Mouse (Mus musculus) heart, embryonic 14.5 days (tissue): ENCODE measurements around the gene Ptgir. TPM values are rescaled to one million over a fixed set of nuclear protein-coding genes. Genes with fewer than 3 reads are reported as not detected.

Source experiments
- ATAC-seq: fragments of 200-750 bp; cut with Nextera tagmentation; 2 replicates; pipeline ENCODE4 v1.8.0; 2017; ENCODE audit warnings: low read depth, moderate TSS enrichment; ENCODE audit not compliant: insufficient number of reproducible peaks, insufficient read depth, low FRiP score
- H3K27ac ChIP-seq, 2 experiments: fragments of 200-500 bp in 1 of 2; fragments of 300-500 bp in 1 of 2; sonication (generic) in 1 of 2; replicated peaks in 1 of 2; 2 replicates each; pipeline ENCODE4 v1.5.1; 2012 to 2014; ENCODE audit warnings: low read depth in 2 of 2, low read length in 2 of 2, control low read depth in 1 of 2, mild to moderate bottlenecking in 1 of 2, mixed read lengths in 1 of 2; ENCODE audit not compliant: control insufficient read depth in 1 of 2, insufficient read depth in 1 of 2
- H3K27me3 ChIP-seq: fragments of 300-500 bp; sonication (generic); 2 replicates; pipeline ENCODE4 v1.6.1; 2014; ENCODE audit warnings: mild to moderate bottlenecking, low read length, control low read depth; ENCODE audit not compliant: control insufficient read depth, insufficient read depth
- H3K36me3 ChIP-seq: fragments of 300-500 bp; sonication (generic); 2 replicates; pipeline ENCODE4 v1.6.1; 2014; ENCODE audit warnings: mild to moderate bottlenecking, control low read depth, low read length, mixed read lengths; ENCODE audit not compliant: control insufficient read depth, insufficient read depth
- H3K4me1 ChIP-seq, 2 experiments: fragments of 200-500 bp in 1 of 2; fragments of 300-500 bp in 1 of 2; sonication (generic) in 1 of 2; 2 replicates each; pipeline ENCODE4 v1.6.1; 2012 to 2014; ENCODE audit warnings: low read length in 2 of 2, control low read depth in 1 of 2, mixed read lengths in 1 of 2; ENCODE audit not compliant: control insufficient read depth in 2 of 2, insufficient read depth in 2 of 2
- H3K4me2 ChIP-seq: fragments of 300-500 bp; sonication (generic); 2 replicates; pipeline ENCODE4 v1.6.1; 2014; ENCODE audit warnings: mild to moderate bottlenecking, low read length
- H3K4me3 ChIP-seq, 2 experiments: fragments of 200-500 bp in 1 of 2; fragments of 300-500 bp in 1 of 2; sonication (generic) in 1 of 2; 2 replicates each; pipeline ENCODE4 v1.5.1; 2012 to 2014; ENCODE audit warnings: low read length in 2 of 2, mild to moderate bottlenecking in 2 of 2, control low read depth in 1 of 2, low read depth in 1 of 2, moderate library complexity in 1 of 2; ENCODE audit not compliant: control insufficient read depth in 1 of 2, insufficient read depth in 1 of 2
- H3K9ac ChIP-seq: fragments of 300-500 bp; sonication (generic); 2 replicates; pipeline ENCODE4 v1.6.1; 2014; ENCODE audit warnings: mild to moderate bottlenecking, low read length
- H3K9me3 ChIP-seq: fragments of 300-500 bp; sonication (generic); 2 replicates; pipeline ENCODE4 v1.6.1; 2016; ENCODE audit warnings: low read length, control low read depth; ENCODE audit not compliant: control insufficient read depth
- WGBS: fragments of 180-500 bp; shearing (Covaris S2); extraction: QIAGEN DNeasy Blood & Tissue Kit; methylation state at CpG from one replicate; pipeline ENCODE4 v1.1.7; 2014; 5-methylcytosine and 5-hydroxymethylcytosine counted together
- polyA plus RNA-seq: library from polyadenylated mRNA; unstranded; fragments of >200 nt; fragmentation: Nextera tagmentation; extraction: Ambion mirVana; gene quantifications from 2 replicates; pipeline ENCODE4 v1.2.1, GENCODE M21; 2014

Ptgir gene
- polyA plus RNA-seq, 1 experiment from 2014 or later = 0.38 TPM

DNA sequence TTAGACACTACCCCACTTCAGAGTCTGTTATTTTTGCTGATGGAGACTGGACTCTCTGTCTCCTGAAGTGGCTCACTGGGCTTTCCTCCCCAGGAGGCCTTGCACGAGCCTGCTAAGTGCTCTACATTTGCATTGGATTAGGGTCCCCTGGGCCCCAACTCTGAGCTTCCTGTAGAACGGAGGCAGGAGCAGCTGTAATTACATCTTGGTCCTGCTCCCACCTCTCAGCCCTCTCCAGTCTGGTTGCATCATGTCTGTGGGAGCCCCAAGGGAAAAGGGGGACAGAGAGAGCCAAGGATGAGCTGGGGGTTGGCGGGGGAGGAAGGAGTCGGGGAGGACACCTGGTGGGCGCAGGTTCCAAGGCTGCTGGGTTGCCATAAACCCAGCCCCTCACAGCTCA lies 5.8 kb upstream of the Ptgir start:
- H3K9me3 ChIP-seq = no peaks in the 10 kb centered on the region
- no peaks in the 10 kb centered on the region for H3K36me3 ChIP-seq
- H3K27ac ChIP-seq = no peak overlapping the region
- ATAC-seq = no peak
- H3K4me2 ChIP-seq = no peak overlapping the region
- no peak overlapping the region for H3K4me3 ChIP-seq
- H3K9ac ChIP-seq = no peak overlapping the region
- WGBS = 36% methylated on average over 5 of the region's 5 CpGs
- H3K4me1 ChIP-seq = peaks cover 1 to 13% of the 10 kb centered on the region in 2 experiments; a peak in 3 of 4 replicates
- H3K27me3 ChIP-seq = peaks cover 39% of the 10 kb centered on the region

DNA sequence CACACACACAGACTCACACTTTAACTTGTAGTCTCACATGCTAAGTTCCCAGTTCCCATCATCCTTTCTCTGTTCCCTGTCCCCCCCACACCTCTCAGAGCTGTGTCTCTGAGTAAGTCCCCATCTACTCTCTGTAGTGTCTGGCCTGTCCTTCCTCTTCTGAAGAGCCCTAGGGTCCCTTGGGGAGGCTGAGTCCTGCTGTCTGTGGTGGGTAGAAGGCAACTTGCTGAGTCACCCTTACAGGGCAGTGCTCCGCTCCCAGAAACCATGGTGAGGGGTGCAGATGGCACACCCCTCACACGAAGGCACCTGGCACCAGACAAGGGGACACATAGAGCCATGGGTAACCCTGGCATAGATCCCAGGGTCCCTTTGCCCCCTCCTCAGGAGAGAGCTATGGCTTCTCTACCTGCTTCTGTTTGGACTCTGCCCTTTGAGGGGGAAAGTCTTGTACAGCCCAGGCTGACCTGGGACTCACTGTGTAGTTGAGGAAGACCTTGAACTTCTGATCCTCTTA lies 2.8 kb upstream of the Ptgir start:
- 70% methylated on average over 2 of the region's 2 CpGs for WGBS
- Histone ChIP-seq H3K27me3 (peaks cover 41% of the 10 kb centered on the region), H3K4me1 (peaks cover 20 to 36% of the 10 kb centered on the region in 2 experiments), H3K27ac (no peak overlapping the region), H3K9me3 (no peaks in the 10 kb centered on the region), H3K9ac (no peak overlapping the region), H3K4me3 (no peak overlapping the region), H3K4me2 (no peak overlapping the region), H3K36me3 (no peaks in the 10 kb centered on the region)
- no peak for ATAC-seq

DNA sequence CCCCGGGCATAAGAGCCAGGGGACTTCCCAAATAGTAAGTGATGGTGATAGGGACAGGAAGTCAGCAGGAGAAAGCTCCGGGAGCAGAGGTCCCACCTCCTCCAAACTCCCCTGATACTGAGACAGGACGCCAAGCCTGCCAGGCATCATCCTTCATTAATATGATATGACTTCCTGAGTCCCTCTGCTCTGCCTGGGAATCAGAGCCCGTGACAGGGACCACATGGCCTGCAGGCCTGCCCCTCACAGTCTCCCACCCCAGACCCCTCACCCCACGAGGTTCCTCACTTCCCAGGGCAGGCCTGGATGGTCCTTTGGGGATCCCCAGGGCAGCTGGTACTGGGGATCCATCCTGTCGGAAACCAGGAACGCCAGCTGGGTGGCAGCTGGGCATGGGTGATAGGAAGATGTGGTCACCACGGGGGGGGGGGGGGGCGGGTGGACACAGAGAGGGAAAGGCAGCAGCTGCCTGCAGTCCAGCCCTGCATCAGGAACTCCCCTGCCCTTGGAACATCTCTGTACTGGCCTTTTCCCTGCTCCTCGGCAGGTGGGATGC lies 2.1 kb upstream of the Ptgir start:
- H3K4me1 ChIP-seq = peaks cover 26 to 43% of the 10 kb centered on the region in 2 experiments
- H3K27me3 ChIP-seq = peaks cover 46% of the 10 kb centered on the region
- no peak overlapping the region for H3K4me3 ChIP-seq
- no peak for ATAC-seq
- H3K9me3 ChIP-seq = no peaks in the 10 kb centered on the region
- no peak overlapping the region for H3K4me2 ChIP-seq
- H3K36me3 ChIP-seq = no peaks in the 10 kb centered on the region
- WGBS = 40% methylated on average over 8 of the region's 10 CpGs
- no peak overlapping the region for H3K27ac ChIP-seq
- no peak overlapping the region for H3K9ac ChIP-seq

DNA sequence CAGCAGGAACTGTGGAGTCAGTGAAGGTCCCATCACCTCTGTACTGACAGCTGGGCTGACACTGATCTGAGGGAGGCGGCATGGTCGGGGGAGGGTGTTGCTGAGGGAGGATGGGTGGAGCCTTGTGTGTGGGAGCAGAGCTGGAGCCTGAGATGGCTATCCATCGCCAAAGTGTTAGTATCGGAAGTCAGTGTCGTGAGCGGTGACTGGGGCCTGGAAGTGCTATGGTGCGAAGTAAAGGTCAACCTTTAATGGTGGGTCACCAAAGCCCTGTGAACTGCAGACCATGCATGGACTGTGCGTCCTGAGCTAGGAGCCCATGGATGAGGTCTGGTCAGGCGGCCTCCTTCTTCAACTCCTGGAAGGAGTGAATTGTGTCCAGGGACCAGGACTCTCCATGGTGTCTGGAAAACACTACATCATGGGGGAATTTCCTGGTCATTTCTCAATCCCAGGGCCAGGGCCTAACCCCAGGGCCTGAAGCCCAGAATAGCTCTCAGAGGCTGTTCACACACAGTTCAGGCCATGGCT lies 734 bp upstream of the Ptgir start:
- peaks cover 41% of the 10 kb centered on the region for H3K27me3 ChIP-seq
- WGBS = 52% methylated on average over 9 of the region's 9 CpGs
- ATAC-seq = no peak; the same call in 1 of the 2 replicates
- H3K27ac ChIP-seq = no peak overlapping the region
- no peaks in the 10 kb centered on the region for H3K9me3 ChIP-seq
- no peaks in the 10 kb centered on the region for H3K36me3 ChIP-seq
- H3K4me3 ChIP-seq = no peak overlapping the region
- no peak overlapping the region for H3K9ac ChIP-seq
- no peak overlapping the region for H3K4me2 ChIP-seq
- peaks cover 30 to 52% of the 10 kb centered on the region in 2 experiments for H3K4me1 ChIP-seq

DNA sequence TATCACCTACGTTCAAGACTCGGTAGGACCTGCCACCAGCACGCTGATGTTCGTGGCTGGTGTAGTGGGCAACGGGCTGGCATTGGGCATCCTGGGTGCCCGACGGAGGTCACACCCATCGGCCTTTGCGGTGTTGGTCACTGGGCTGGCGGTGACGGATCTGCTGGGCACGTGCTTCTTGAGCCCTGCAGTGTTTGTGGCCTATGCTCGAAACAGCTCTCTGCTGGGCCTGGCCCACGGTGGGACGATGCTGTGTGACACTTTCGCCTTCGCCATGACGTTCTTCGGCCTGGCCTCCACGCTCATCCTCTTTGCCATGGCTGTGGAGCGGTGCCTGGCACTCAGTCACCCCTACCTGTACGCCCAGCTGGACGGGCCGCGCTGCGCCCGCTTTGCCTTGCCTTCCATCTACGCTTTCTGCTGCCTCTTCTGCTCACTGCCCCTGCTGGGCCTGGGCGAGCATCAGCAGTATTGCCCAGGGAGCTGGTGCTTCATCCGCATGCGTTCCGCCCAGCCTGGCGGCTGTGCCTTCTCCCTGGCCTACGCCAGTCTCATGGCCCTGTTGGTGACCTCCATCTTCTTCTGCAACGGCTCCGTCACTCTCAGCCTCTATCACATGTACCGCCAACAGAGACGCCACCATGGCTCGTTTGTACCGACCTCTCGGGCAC lies 734 bp downstream of the Ptgir start:
- H3K4me2 ChIP-seq = peak overlapping the region; percentile 24; the same call in 1 of the 2 replicates
- peaks cover 36% of the 10 kb centered on the region for H3K27me3 ChIP-seq
- 87% methylated on average over 41 of the region's 41 CpGs for WGBS
- no peak overlapping the region for H3K9ac ChIP-seq
- peaks cover 30 to 49% of the 10 kb centered on the region in 2 experiments for H3K4me1 ChIP-seq
- H3K4me3 ChIP-seq = no peak overlapping the region
- H3K36me3 ChIP-seq = no peaks in the 10 kb centered on the region
- H3K9me3 ChIP-seq = no peaks in the 10 kb centered on the region
- no peak overlapping the region for H3K27ac ChIP-seq
- ATAC-seq = no peak

DNA sequence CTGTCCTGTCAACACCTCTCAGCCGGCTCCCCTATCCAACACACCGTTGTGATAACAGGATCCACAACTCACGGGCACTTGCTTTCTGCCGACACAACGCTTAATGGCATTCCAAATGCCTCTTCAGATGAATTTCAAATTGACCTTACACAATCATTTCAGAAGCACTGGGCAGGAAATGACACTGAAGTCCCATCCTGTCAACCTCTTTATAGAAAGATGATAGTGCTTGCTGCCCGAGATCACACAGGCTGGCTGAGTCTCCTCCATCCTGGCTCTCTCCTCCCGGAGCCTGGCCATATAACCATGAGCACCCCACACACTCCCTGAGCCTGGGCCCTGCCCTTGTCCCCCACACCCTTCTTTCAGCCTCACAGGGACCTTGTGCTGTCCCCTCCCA lies 1.6 kb downstream of the Ptgir start:
- WGBS = 6% methylated on average over 7 of the region's 7 CpGs
- no peaks in the 10 kb centered on the region for H3K9me3 ChIP-seq
- peaks cover 32% of the 10 kb centered on the region for H3K27me3 ChIP-seq
- no peak for ATAC-seq
- H3K9ac ChIP-seq = no peak overlapping the region; the same call in 1 of the 2 replicates
- no peaks in the 10 kb centered on the region for H3K36me3 ChIP-seq
- peak overlapping the region; percentile 24 for H3K4me2 ChIP-seq
- peaks cover 30 to 47% of the 10 kb centered on the region in 2 experiments for H3K4me1 ChIP-seq
- H3K27ac ChIP-seq = no peak overlapping the region
- H3K4me3 ChIP-seq = no peak overlapping the region

DNA sequence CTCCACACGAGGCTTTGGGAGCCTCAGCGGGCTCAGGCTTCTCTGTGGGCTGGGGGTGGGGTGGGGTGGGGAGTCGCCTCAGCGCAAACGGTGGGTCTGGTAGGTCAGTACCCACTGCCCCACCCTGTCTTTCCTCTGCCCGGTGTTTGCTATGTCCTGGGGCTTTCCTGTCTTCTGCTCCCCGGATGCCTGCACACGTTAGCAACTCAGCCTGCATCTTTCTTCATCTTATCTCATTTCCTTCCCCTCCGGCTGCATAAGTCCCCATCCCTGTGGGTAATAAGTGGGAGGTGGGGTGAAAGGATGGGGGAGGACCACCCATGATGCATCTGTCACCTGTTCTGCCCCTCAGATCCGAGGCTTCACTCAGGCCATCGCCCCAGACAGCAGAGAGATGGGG lies 2.1 kb downstream of the Ptgir start:
- Histone ChIP-seq H3K4me2 (peak overlapping the region; percentile 24), H3K36me3 (no peaks in the 10 kb centered on the region), H3K4me3 (no peak overlapping the region), H3K9me3 (no peaks in the 10 kb centered on the region), H3K9ac (no peak overlapping the region; the same call in 1 of the 2 replicates), H3K27me3 (peaks cover 27% of the 10 kb centered on the region), H3K4me1 (peaks cover 30 to 47% of the 10 kb centered on the region in 2 experiments), H3K27ac (no peak overlapping the region)
- WGBS = 22% methylated on average over 11 of the region's 11 CpGs
- no peak for ATAC-seq
